Mouse (Mus musculus) monocyte, adult 5-6 weeks (primary cell): ENCODE results near the gene Tmem54. TPM values are rescaled to one million over a fixed set of nuclear protein-coding genes. Genes with fewer than 3 reads are reported as not detected.
A peak's percentile ranks its signal among the peaks of the same experiment; 100 is the strongest.

Experiments used
- ATAC-seq: fragments of 153-309, 156-312 bp; replicated peaks from 2 replicates; pipeline ENCODE4 v1.8.0; 2017; ENCODE audit warnings: mild to moderate bottlenecking; ENCODE audit not compliant: low TSS enrichment, insufficient number of reproducible peaks, severe bottlenecking, poor library complexity, low FRiP score
- total RNA-seq: library from RNA; stranded (forward); fragments of 200-1000, 200-491, 200-594 nt; gene quantifications from 3 replicates; pipeline ENCODE4 v1.2.3, GENCODE M21; 2017

Gene Tmem54
- total RNA-seq, 1 experiment from 2014 or later = not detected

- ATAC-seq = no peak
These were observed 17.5 kb upstream of the Tmem54 start for GRCm38 (mm10) chr4:129087850-129088249.

DNA sequence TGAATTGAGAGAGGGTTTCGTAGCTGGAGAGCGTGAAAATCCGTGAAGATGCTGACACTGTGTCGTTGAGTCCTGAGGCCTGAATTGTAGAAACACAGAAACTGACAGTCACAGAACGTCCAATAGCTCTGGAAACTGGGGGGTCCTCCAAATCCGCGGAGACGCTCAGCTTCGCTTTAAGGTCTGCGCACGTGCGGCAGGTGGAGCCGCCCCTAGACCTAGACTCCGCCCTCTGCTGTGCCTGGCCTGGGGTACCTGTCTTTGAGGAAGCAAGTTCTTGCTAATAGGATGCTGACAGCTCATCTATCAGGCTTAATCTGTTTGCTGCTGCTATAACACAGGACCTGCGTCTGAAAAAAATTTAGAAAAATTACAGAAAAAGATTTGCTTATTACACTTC is 10.1 kb upstream of the Tmem54 start:
- ATAC-seq = no peak

DNA sequence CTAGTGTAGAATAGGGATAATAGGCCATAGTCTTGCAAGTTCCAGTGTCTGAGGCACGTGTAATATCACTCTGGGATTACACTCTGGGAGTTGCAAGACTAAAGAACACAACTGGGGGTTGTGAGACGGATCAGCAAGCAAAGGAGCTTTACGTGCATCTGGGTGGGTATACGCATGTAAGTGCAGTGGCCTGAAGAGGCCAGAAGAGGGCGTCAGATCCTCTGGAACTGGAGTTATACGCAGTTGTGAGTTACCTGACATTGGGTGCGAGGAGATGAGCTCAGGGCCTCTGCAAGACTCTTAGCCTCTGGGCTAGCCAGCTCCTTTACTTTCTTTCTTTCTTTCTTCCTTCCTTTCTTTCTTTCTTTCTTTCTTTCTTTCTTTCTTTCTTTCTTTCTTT is 8.3 kb upstream of the Tmem54 start:
- no peak for ATAC-seq

GRCm38 (mm10) chr4:129102133-129102829 is 3.1 kb upstream of the Tmem54 start:
- ATAC-seq = no peak

DNA sequence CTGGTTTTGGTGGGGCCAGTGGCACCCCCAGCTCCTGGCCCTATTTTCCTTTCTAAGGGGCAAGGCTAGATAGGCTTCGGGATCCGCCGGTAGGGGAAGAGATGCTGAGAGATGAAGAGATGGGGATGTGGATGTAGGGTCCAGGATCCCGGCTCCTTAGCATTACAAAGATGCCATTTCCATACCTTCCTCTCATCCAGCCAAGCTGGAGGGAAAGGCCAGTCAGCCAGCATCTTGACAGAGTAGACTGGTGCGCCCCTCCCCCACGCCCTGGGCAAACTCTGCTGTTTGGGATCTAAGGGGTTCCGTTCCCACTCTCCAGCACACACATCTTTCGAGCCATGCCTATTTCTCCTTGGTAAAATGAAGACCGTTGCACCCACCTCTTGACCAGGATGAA is 725 bp downstream of the Tmem54 start:
- no peak for ATAC-seq

- no peak for ATAC-seq
These were observed 2.1 kb downstream of the Tmem54 start for GRCm38 (mm10) chr4:129107348-129107899.

DNA sequence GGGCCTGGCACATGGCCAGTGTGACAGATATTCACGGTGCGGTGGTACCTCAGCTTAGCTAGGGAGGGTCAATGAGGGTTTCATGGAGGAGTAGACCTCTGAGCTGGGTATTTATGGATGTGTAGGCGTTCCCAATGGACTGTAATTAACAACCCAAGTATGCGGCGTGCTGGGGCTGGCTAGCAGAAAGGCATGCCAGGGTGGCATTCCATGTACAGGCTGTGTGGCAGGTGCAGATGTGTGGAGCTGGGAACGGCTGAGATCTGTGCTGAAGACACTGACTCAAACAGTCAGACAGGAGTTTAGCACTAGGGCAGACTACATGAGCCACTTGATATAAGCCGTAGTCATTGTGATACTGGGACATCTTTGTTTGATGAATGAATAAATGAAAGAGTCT is 3.3 kb downstream of the Tmem54 start:
- ATAC-seq = no peak

DNA sequence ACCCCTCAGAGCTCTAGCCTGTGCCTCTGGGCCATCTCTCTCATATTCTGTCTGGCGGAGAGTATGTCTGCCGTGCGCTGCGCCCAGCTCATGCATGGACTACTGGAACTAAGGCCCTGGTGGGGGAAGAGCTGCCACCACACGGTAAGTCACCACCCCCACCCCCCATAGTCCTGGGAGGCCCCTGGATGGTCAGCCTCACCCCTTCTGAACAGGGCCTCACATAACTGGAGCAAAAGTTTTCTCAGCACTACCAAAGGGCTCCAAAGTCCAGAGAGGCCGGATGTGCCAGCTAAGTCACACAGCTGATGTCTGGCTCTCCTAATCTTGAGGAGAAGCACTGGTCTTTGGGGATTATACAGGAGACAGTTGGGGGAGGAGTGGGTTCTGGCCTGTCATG is 5.5 kb downstream of the Tmem54 start:
- ATAC-seq = no peak

DNA sequence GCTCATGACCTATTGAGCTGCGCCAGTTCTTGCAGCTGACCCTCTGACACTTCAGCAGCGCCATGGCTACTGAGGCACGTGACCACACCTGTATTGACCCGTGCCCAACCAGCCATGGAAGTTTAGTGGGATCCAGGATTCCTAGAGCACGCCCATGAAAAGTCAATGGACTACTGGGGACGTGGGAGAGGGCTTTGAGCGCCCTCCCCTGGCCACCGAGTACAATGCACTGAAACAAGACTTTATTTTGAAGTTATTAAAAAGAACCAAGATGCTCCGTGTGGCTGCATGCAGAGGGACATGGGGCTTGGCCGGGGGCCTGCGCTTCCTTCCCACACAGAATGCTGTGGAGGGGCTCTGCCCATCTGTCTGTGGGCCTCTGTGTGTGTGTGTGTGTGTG is 6.0 kb downstream of the Tmem54 start:
- no peak for ATAC-seq

- ATAC-seq = no peak
These were observed 6.9 kb downstream of the Tmem54 start for GRCm38 (mm10) chr4:129112231-129112630.

GRCm38 (mm10) chr4:129113083-129113988 is 8.0 kb downstream of the Tmem54 start:
- ATAC-seq = peak; percentile 20; the same call in 1 of the 2 replicates

- ATAC-seq = no peak
These were observed 11.4 kb downstream of the Tmem54 start for GRCm38 (mm10) chr4:129116703-129117102.

DNA sequence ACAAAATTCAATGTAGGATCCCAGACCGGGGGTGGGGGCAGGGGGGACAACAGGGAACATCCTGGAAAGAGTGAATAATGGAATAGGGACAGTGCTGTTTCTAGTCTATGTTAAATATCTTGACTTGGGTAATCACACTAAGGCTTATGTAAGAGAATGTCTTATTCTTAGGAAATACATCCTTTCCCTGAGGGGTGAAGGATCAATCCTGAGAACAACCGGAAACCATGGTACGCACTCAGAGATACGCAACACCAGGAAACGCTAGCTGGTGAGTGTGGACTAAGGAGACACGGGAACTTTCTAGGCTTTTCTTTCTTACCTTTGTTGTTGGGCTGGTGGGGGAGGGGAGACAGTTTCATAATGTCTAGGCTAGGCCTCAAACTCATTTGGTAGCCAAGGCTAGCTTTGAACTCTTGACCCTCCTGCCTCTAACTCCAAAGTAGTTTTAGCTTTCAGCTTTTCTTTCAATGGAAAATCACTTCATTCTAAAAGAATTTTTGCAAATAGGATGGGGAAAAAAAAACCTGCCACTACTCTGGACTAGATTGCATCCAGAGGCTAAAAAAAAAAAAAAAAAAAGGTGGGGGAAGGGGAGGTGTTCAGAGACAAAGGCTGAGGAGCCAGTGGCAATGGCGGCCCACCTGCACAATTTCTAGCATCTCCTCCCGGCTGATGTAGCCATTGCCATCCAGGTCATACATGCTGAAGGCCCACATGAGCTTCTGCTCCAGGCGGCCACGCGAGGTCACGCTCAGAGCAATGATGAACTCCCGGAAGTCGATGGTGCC is 12.6 kb downstream of the Tmem54 start:
- no peak for ATAC-seq

DNA sequence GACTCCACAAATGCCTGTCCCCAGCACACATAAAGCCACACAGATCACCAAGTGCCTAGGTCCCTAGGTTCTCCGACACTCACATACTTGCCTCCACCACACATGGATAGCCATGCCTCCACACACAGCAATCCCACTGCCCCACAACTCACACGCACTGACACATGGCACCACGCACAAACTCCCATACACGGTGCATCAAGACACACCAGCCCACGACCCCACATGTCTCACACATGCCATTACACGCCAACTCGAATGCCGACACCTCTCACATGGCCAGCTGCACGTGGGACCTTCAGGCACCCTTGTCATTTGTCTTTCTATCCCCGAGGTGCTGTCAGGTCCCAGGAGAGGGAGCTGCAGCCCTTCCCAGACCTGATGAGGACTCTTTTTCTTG is 14.4 kb downstream of the Tmem54 start:
- ATAC-seq = no peak

DNA sequence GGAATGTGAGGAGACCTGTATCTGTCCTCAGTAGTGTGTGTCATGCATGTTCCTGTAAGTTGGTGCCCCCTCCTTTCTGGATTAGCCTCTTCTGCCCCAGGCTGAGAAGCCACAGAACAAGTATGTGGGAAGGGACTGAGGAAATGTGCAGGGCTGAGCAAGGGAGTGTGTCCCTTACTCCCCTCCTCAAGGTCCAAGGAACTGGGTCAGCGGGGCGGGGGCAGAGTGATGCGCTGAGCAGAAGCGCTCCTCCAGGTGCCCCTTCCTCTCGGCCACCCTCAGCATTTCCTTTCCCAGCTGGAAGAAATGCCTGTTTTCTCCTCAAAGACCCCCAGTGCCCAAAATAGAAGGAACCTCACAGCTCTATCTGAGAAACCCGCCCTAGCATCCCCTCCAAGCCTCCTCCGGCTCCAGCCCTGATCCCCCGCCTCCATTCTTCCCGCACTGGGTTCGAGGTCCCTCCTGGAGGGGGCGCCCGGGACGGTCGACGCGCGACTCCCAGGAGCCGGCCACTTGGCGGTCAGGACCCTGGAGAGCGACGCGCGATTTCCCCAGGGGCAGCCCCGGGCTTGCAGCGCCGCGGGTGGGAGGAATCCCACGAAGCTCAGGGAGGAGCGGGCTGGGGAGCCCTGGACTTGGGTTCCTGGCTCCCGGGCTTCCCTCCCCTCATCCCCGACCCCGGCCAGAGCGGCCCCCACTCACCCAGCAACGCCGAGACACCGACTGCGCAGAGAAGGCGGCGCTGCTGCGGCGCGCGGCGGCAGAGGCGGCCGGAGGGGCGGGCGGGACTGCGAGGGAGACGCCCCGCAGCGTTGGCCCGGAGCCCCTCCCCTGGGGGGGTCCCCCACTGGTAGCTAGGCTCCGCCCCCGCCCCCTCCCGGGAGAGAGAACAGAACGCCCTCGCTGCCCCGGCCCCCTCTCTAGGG is 15.4 kb downstream of the Tmem54 start:
- no peak for ATAC-seq

- ATAC-seq = no peak
These were observed 16.3 kb downstream of the Tmem54 start, which contains the start of gene Hpca for GRCm38 (mm10) chr4:129121569-129122086. Hpca (minus strand) TSS chr4:129122036.

DNA sequence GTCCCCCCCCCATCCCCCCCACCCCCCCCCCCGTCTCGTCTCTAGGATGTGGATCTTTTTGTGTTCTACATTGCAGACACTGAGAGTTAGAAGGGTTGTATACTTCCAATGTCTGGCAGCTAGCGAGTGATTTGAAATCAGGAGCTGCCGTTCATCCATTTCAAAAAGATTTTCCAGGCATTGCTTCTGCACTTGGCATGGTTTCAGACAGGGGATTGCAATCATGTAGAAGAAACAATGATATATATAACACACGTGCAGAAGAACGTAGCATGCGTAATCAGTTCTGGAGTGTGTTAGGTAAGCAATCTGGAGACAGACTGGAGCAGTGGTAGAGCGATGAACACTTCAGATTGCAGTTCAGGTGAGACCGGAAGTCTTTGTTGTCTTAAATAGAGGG is 16.8 kb downstream of the Tmem54 start:
- no peak for ATAC-seq

- ATAC-seq = no peak
These were observed 17.4 kb downstream of the Tmem54 start for GRCm38 (mm10) chr4:129122719-129123118.
